Mouse (Mus musculus): ENCODE data around the gene Ppfia3. TPM values are rescaled to one million over a fixed set of nuclear protein-coding genes. Genes with fewer than 3 reads are reported as not detected.

Gene Ppfia3
- total RNA-seq, 2 experiments from 2014 or later = 0.08 to 0.10 TPM

DNA sequence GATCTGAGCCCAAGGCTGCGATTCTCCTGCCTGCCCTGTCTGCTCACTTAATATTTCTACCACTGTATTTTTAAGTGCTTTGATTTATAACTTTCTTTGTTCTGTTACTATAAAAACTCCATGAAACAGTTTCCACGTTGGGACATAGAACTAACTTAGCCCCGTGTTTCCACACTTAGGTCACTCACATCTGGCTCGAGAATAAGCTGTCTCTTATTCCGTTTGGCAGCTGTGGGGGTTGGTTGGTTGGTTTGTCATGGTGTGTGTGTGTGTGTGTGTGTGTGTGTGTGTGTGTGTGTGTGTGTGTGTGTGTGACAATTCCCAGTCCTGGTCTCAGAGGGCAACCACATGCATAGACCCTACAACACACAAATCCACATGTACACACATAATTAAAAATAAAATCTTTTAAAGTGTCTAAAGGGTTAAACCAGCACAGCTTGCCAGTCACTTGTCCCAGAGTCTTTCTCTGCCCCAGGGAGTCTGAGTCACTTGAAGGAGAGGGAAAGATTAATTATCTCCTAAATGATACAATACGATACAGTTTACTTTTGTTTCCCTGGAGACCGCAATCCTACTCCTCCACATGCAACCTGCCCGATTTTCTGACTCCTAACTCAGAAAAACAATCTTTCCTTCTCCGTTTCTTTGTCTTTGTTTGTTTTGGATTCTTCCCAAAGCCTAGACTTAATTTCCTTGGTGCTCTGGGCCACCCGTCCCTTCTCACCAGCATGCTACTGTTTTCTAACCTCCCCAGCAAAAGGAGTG, 53.9 kb downstream of the Ppfia3 start:
- TF ChIP-seq CTCF (IDR thresholded peaks at IDR 0.05) = no peak
- intact Hi-C loops (cut with DNase I) = no loop called here
- DNase-seq = no peak
- peak overlapping the region; percentile 58 for H3K27ac ChIP-seq
- H3K4me3 ChIP-seq = peak overlapping the region; percentile 24

DNA sequence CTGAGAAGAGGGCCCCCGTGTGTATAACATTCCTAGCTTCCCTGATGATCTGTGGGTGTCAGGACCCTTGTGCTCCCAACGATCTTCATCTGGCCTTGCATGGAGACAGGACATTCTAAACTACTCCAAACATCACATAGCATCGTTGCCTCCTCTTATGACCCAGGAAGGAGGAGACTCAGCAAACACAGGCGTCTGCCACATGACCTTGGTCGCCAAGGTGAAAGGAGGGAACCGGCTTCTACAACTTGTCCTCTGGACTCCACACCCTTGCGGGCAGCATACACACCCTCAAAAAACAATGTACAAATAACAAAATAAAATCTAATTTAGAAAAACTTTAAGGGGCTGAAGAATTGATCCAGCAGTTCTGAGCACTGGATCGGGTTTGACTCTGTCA, 54.8 kb downstream of the Ppfia3 start:
- intact Hi-C loops (cut with DNase I) = no loop called here
- TF ChIP-seq CTCF (IDR thresholded peaks at IDR 0.05) = no peak
- Histone ChIP-seq H3K4me3 (no peak overlapping the region), H3K27ac (peak overlapping the region; percentile 16; the same call in 1 of the 2 replicates)
- no peak for DNase-seq

GRCm38 (mm10) chr7:45309455-45309854, 57.4 kb downstream of the Ppfia3 start:
- TF ChIP-seq CTCF (IDR thresholded peaks at IDR 0.05) = peak; percentile 78
- peak; percentile 75 for DNase-seq
- no peak overlapping the region for H3K4me3 ChIP-seq
- intact Hi-C loops (cut with DNase I) = loop anchor here (2.0 to 5.0 kb wide), 2 partner anchors 31 to 83 kb away; no protein-coding TSS in a partner anchor
- H3K27ac ChIP-seq = no peak overlapping the region

- H3K27ac ChIP-seq = no peak overlapping the region
- DNase-seq = no peak
- intact Hi-C loops (cut with DNase I) = loop anchor here (2.0 to 5.0 kb wide), 2 partner anchors 32 to 84 kb away; no protein-coding TSS in a partner anchor
- H3K4me3 ChIP-seq = peak overlapping the region; percentile 30; the same call in 1 of the 2 replicates
- TF ChIP-seq CTCF (IDR thresholded peaks at IDR 0.05) = no peak
These were observed 58.1 kb downstream of the Ppfia3 start for GRCm38 (mm10) chr7:45308551-45309240.

DNA sequence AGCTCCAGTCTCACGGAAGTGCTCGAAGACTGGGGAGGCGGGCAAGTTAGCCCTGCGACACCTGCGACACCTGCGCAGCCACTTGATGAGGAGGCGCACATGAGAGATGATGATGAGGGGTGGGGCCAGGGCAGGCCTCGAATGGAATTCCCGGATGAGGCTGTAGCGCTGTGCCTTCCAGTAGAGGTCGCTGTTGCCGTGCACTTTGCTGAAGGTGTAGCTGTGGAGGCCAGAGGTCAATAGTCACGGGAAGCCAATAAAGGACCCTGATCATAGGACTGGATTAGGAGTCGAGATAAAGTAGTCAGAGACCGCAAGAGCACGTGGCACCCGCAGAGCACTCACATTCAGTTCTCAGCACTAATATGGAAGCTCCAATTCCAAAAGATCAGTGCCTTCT, 61.5 kb downstream of the Ppfia3 start:
- intact Hi-C loops (cut with DNase I) = loop anchor here (5.0 kb wide), 1 partner anchor 87 kb away; no protein-coding TSS in a partner anchor
- H3K27ac ChIP-seq = no peak overlapping the region
- DNase-seq = peak; percentile 82
- no peak overlapping the region for H3K4me3 ChIP-seq
- TF ChIP-seq CTCF (IDR thresholded peaks at IDR 0.05) = peak; percentile 84

DNA sequence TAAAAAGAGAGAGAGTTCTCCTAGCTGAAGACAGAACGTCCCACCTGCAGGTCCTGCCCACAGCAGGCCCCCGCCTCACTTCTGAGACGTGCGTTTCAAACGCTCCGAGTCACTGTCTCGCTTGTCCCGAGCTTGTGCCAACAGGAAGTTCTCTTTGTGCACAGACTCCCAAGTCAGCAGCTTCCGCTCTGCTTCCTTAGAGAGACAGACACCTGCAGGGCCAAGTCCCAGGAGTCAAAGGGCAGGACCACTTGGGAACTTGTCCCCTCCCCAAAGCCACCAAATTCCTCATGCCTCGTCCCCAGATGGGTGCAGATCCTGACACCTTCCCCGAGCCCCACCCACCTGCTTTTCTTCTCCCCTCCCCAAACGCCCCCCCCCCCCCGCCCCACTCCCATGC, 62.0 kb downstream of the Ppfia3 start:
- no peak overlapping the region for H3K4me3 ChIP-seq
- intact Hi-C loops (cut with DNase I) = loop anchor here (5.0 kb wide), 1 partner anchor 87 kb away; no protein-coding TSS in a partner anchor
- DNase-seq = no peak
- no peak for TF ChIP-seq CTCF (IDR thresholded peaks at IDR 0.05)
- H3K27ac ChIP-seq = no peak overlapping the region

GRCm38 (mm10) chr7:45302626-45303025, 64.2 kb downstream of the Ppfia3 start:
- no peak for TF ChIP-seq CTCF (IDR thresholded peaks at IDR 0.05)
- no peak overlapping the region for H3K4me3 ChIP-seq
- intact Hi-C loops (cut with DNase I) = no loop called here
- DNase-seq = no peak
- no peak overlapping the region for H3K27ac ChIP-seq

DNA sequence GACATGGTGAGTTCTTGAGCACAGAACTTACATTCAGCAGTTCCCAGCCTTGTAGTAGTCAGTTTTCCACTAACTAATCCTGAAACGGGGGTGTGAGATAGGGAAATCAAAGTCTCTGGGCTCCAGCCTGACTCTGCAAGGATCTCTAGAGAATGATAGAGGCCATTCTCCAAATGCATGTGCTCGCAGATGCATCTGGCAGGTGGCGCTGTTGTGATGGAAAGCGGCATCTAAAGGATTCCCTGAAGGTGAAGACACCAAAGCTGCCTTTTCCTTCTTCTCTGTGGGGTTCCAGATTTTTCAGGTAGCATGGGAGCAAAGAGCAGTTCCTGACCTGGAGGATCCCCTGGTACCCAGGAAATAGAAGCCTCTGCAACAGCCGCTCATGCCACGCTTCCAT, 66.5 kb downstream of the Ppfia3 start:
- intact Hi-C loops (cut with DNase I) = loop anchor here (2.0 kb wide), 1 partner anchor 41 kb away; no protein-coding TSS in a partner anchor
- Histone ChIP-seq H3K4me3 (no peak overlapping the region), H3K27ac (no peak overlapping the region)
- TF ChIP-seq CTCF (IDR thresholded peaks at IDR 0.05) = peak; percentile 77
- DNase-seq = peak; percentile 78

- intact Hi-C loops (cut with DNase I) = loop anchor here (2.0 kb wide), 3 partner anchors 23 to 137 kb away; partner anchors contain the start of genes Slc17a7 and Slc6a21
- no peak overlapping the region for H3K4me3 ChIP-seq
- DNase-seq = peak; percentile 61
- TF ChIP-seq CTCF (IDR thresholded peaks at IDR 0.05) = peak; percentile 70
- no peak overlapping the region for H3K27ac ChIP-seq
These were observed 67.1 kb downstream of the Ppfia3 start for GRCm38 (mm10) chr7:45299752-45300151.

- no peak for TF ChIP-seq CTCF (IDR thresholded peaks at IDR 0.05)
- Histone ChIP-seq H3K27ac (peak overlapping the region; percentile 16; the same call in 1 of the 2 replicates), H3K4me3 (no peak overlapping the region)
- no peak for DNase-seq
- intact Hi-C loops (cut with DNase I) = no loop called here
These were observed 69.3 kb downstream of the Ppfia3 start for GRCm38 (mm10) chr7:45297563-45297962.

- no peak overlapping the region for H3K4me3 ChIP-seq
- intact Hi-C loops (cut with DNase I) = no loop called here
- peak; percentile 68 for DNase-seq
- H3K27ac ChIP-seq = peak overlapping the region; percentile 70
- TF ChIP-seq CTCF (IDR thresholded peaks at IDR 0.05) = no peak
These were observed 70.2 kb downstream of the Ppfia3 start for GRCm38 (mm10) chr7:45296626-45297025.

Other genes starting within 250 kb of the Ppfia3 start
- gene Rps11, start 242.6 kb downstream of the Ppfia3 start, total RNA-seq (2021) = 100 to 1,000 TPM; 457 to 518 TPM
- gene Rpl13a, start 238.3 kb downstream of the Ppfia3 start, total RNA-seq (2021) = 100 to 1,000 TPM; 552 to 624 TPM
- under 1 TPM in 1 of 2 experiments, not detected in 1; 0.26 TPM for gene Gm45713, start 230.8 kb downstream of the Ppfia3 start, total RNA-seq (2021)
- 1 to 10 TPM; 2.2 to 3.3 TPM for gene Flt3l, start 230.6 kb downstream of the Ppfia3 start, total RNA-seq (2021)
- 10 to 100 TPM; 34.7 to 39.7 TPM for gene Pih1d1, start 212.7 kb downstream of the Ppfia3 start, total RNA-seq (2021)
- 10 to 100 TPM; 11.6 to 15.1 TPM for gene Aldh16a1, start 212.4 kb downstream of the Ppfia3 start, total RNA-seq (2021)
- under 1 TPM; 0.31 to 0.36 TPM for gene Slc17a7, start 203.1 kb downstream of the Ppfia3 start, total RNA-seq (2021)
- gene Gfy, start 187.4 kb downstream of the Ppfia3 start, total RNA-seq (2021) = not detected
- gene Pth2, start 186.0 kb downstream of the Ppfia3 start, total RNA-seq (2021) = not detected
- gene Ccdc155, start 162.1 kb downstream of the Ppfia3 start, total RNA-seq (2021) = not detected
- not detected for gene Dkkl1, start 154.9 kb downstream of the Ppfia3 start, total RNA-seq (2021)
- 1 to 10 TPM; 2.6 to 4.1 TPM for gene Tead2, start 151.3 kb downstream of the Ppfia3 start, total RNA-seq (2021)
- gene Cd37, start 127.9 kb downstream of the Ppfia3 start, total RNA-seq (2021) = 1 to 10 TPM in 1 of 2 experiments, under 1 TPM in 1; 0.69 to 1.3 TPM
- gene Slc6a16, start 125.9 kb downstream of the Ppfia3 start, total RNA-seq (2021) = not detected
- not detected for gene Slc6a21, start 89.5 kb downstream of the Ppfia3 start, total RNA-seq (2021)
- 10 to 100 TPM; 33.9 to 34.7 TPM for gene Trpm4, start 33.2 kb downstream of the Ppfia3 start, total RNA-seq (2021)
- 1,000 to 10,000 TPM in 1 of 2 experiments, 100 to 1,000 TPM in 1; 818 to 1,018 TPM for gene Hrc, start 31.7 kb downstream of the Ppfia3 start, total RNA-seq (2021)
- gene Lin7b, start 3.6 kb upstream of the Ppfia3 start, total RNA-seq (2021) = not detected
- gene Snrnp70, start 28.7 kb upstream of the Ppfia3 start, total RNA-seq (2021) = 10 to 100 TPM; 87.9 to 90.7 TPM
- 10 to 100 TPM; 68.4 to 95.8 TPM for gene Kcna7, start 38.6 kb upstream of the Ppfia3 start, total RNA-seq (2021)
- 1 to 10 TPM; 3.6 to 4.9 TPM for gene Ntf5, start 46.7 kb upstream of the Ppfia3 start, total RNA-seq (2021)
- gene Lhb, start 53.8 kb upstream of the Ppfia3 start, total RNA-seq (2021) = under 1 TPM; 0.51 to 0.73 TPM
- gene Gys1, start 67.8 kb upstream of the Ppfia3 start, total RNA-seq (2021) = 100 to 1,000 TPM; 279 to 365 TPM
- gene Ruvbl2, start 71.1 kb upstream of the Ppfia3 start, total RNA-seq (2021) = 10 to 100 TPM; 18.2 to 28.1 TPM
- 100 to 1,000 TPM; 122 to 149 TPM for gene Ftl1, start 92.9 kb upstream of the Ppfia3 start, total RNA-seq (2021)
- 10 to 100 TPM; 17.6 to 18.4 TPM for gene Bax, start 99.9 kb upstream of the Ppfia3 start, total RNA-seq (2021)
- under 1 TPM in 1 of 2 experiments, not detected in 1; 0.39 TPM for gene Tulp2, start 114.9 kb upstream of the Ppfia3 start, total RNA-seq (2021)
- gene Gm45808, start 119.8 kb upstream of the Ppfia3 start, total RNA-seq (2021) = 1 to 10 TPM; 5.5 to 8.4 TPM
- 10 to 100 TPM; 13.1 to 22.9 TPM for gene Dhdh, start 121.8 kb upstream of the Ppfia3 start, total RNA-seq (2021)
- gene Nucb1, start 143.4 kb upstream of the Ppfia3 start, total RNA-seq (2021) = 10 to 100 TPM; 55.1 to 61.8 TPM
- gene Ppp1r15a, start 159.2 kb upstream of the Ppfia3 start, total RNA-seq (2021) = 10 to 100 TPM; 28.3 to 28.5 TPM
- 1 to 10 TPM; 3.4 to 3.5 TPM for gene Plekha4, start 159.3 kb upstream of the Ppfia3 start, total RNA-seq (2021)
- gene Hsd17b14, start 187.9 kb upstream of the Ppfia3 start, total RNA-seq (2021) = 1 to 10 TPM; 1.0 to 1.3 TPM
- gene Bcat2, start 203.1 kb upstream of the Ppfia3 start, total RNA-seq (2021) = 100 to 1,000 TPM in 1 of 2 experiments, 10 to 100 TPM in 1; 91.4 to 106 TPM
- not detected for gene Fgf21, start 248.5 kb upstream of the Ppfia3 start, total RNA-seq (2021)

All from gastrocnemius, adult 2 months (tissue).